Mouse (Mus musculus) C2C12 (cell line): ENCODE data around the gene Srgap1. TPM values are rescaled to one million over a fixed set of nuclear protein-coding genes. Genes with fewer than 3 reads are reported as not detected.

Experiments
- H3K27me3 ChIP-seq: one replicate; pipeline ENCODE4 v1.6.1; 2011; ENCODE audit not compliant: control insufficient read depth, insufficient read depth, insufficient read length
- H3K36me3 ChIP-seq: one replicate; pipeline ENCODE4 v1.6.1; 2011; ENCODE audit not compliant: control insufficient read depth, insufficient read depth
- H3K4me3 ChIP-seq: one replicate; pipeline ENCODE4 v1.5.1; 2011; ENCODE audit warnings: mild to moderate bottlenecking, control low read depth; ENCODE audit not compliant: poor library complexity, insufficient read depth, severe bottlenecking
- H3K79me2 ChIP-seq: one replicate; pipeline ENCODE4 v1.6.1; 2011; ENCODE audit not compliant: control insufficient read depth, insufficient read depth
- H3K79me3 ChIP-seq: one replicate; pipeline ENCODE4 v1.6.1; 2011; ENCODE audit warnings: low read depth, control low read depth
- H3ac ChIP-seq: one replicate; pipeline ENCODE3; 2011; ENCODE audit warnings: low read depth; ENCODE audit not compliant: control insufficient read depth, insufficient read length
- CEBPB ChIP-seq: IDR thresholded peaks from one replicate; pipeline ENCODE4 v1.6.1; 2011; ENCODE audit warnings: low read depth, mild to moderate bottlenecking, control low read depth, moderate library complexity
- CTCF ChIP-seq: IDR thresholded peaks from one replicate; pipeline ENCODE4 v1.5.1; 2011; ENCODE audit not compliant: control insufficient read depth, insufficient read depth, insufficient read length
- FOSL1 ChIP-seq: IDR thresholded peaks from one replicate; pipeline ENCODE4 v1.8.0; 2011; ENCODE audit warnings: mild to moderate bottlenecking, low read length; ENCODE audit not compliant: poor library complexity, insufficient read depth, severe bottlenecking
- MAX ChIP-seq: IDR thresholded peaks from one replicate; pipeline ENCODE4 v1.6.1; 2011; ENCODE audit warnings: mild to moderate bottlenecking, control low read depth
- MYOD1 ChIP-seq: IDR thresholded peaks from one replicate; pipeline ENCODE4 v1.6.1; 2011; ENCODE audit warnings: low read depth; ENCODE audit not compliant: control insufficient read depth, insufficient read length
- MYOG ChIP-seq: IDR thresholded peaks from one replicate; pipeline ENCODE4 v1.6.1; 2011; ENCODE audit not compliant: control insufficient read depth, insufficient read length; ENCODE audit errors: extremely low read depth
- USF1 ChIP-seq: IDR thresholded peaks from one replicate; pipeline ENCODE4 v1.6.1; 2011; ENCODE audit warnings: low read depth, mild to moderate bottlenecking, control low read depth, moderate library complexity
- polyA plus RNA-seq: library from polyadenylated mRNA; unstranded; fragments of >200 nt; fragmentation: generic; extraction: Trizol; gene quantifications from one replicate; pipeline ENCODE4 v1.2.1, GENCODE M21; 2012; ENCODE audit warnings: missing spikeins

Srgap1 gene
- polyA plus RNA-seq, 1 experiment = 0.06 TPM

DNA sequence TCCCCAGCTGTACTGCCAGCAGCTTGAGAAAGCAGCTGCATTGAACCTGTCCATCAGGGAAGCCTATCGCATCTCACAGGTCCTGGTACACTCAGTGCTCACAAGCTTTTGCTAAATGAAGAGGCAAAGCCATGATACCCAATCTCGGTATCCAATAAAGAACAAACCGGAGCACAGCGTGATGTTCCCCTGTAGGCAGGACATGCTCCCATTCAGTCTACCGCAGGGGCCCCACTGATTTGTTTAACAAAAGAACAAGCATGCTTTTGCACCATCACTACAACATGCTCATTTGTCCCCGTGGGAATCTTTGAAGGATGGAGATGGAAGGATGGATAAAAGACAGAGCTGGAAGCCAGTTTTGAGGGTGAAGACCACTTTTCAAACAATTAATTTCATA, 257.0 kb downstream of the Srgap1 start:
- TF ChIP-seq CEBPB (no peak), MYOG (no peak), CTCF (no peak), MYOD1 (no peak), MAX (no peak), FOSL1 (no peak), USF1 (no peak)
- Histone ChIP-seq H3K27me3 (no peaks in the 10 kb centered on the region), H3K79me3 (no peaks in the 10 kb centered on the region), H3K36me3 (no peaks in the 10 kb centered on the region), H3K4me3 (no peak overlapping the region), H3K79me2 (no peaks in the 10 kb centered on the region), H3ac (no peak overlapping the region)

DNA sequence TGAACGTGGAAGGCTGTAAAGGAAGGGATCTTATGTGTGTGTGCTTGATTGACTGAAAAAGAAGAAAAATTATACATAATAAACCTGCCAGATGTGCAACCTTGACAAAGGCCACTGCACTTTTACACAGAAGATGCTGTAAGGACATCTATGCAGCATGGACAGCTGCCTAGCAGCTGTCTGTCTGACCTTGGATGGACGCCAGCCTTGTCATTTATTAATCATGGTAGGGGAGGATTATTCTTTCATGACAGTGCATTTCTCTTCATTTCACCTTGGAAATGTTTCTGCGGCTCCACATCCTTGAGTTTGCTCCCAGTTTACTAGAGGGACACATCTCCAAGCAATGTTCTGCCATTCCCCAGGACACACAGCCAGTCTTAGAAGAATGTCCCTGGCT, 258.6 kb downstream of the Srgap1 start:
- no peaks in the 10 kb centered on the region for H3K36me3 ChIP-seq
- TF ChIP-seq MAX = no peak
- TF ChIP-seq MYOD1 = peak; percentile 23
- TF ChIP-seq CEBPB = no peak
- no peaks in the 10 kb centered on the region for H3K79me2 ChIP-seq
- H3K4me3 ChIP-seq = no peak overlapping the region
- H3ac ChIP-seq = no peak overlapping the region
- H3K27me3 ChIP-seq = no peaks in the 10 kb centered on the region
- no peaks in the 10 kb centered on the region for H3K79me3 ChIP-seq

DNA sequence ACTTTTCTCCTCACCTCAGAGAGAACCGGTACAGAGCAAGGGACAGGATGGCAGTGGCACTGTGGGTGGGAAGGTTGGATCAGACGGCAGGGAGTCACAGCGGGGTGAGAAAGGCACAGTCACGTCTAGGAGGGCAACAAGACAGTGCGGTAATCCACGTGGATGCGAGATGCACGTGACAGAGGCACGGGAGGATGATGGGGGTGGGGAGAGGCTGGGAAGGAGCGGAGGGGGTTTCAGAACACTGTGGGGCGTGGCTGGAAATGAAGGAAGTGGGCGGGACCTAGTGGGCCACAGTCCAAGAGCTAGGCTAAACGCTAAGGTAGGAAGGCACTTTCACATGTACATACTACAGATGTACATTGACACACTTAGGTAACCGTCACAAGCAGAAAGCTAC, 266.0 kb downstream of the Srgap1 start:
- Histone ChIP-seq H3K36me3 (no peaks in the 10 kb centered on the region), H3K79me2 (no peaks in the 10 kb centered on the region), H3K27me3 (no peaks in the 10 kb centered on the region), H3ac (no peak overlapping the region), H3K79me3 (no peaks in the 10 kb centered on the region), H3K4me3 (no peak overlapping the region)
- no peak for TF ChIP-seq FOSL1
- TF ChIP-seq USF1 = no peak
- TF ChIP-seq MYOG = no peak
- no peak for TF ChIP-seq CTCF
- no peak for TF ChIP-seq MYOD1
- no peak for TF ChIP-seq CEBPB
- no peak for TF ChIP-seq MAX

DNA sequence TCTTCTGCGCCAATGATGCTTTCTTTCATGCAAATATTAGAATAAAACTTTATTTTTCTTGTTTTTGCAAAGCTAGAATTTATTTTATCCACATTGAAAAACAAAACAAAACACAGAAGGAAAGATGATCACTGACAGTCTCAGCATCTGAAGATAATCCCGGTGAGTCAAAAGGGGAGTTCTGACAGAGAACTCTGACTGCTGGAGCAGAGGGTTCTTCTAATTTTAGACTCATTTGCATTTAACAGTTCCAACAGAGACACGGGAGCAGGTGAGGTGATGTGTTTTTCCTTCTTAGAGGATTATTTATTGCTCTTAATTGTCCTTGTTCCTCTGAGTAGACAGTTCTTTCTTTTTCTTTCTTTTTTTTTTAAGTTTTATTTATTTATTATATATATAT, 271.1 kb downstream of the Srgap1 start:
- H3K36me3 ChIP-seq = no peaks in the 10 kb centered on the region
- no peak for TF ChIP-seq USF1
- no peak for TF ChIP-seq CTCF
- no peak overlapping the region for H3K4me3 ChIP-seq
- no peak overlapping the region for H3ac ChIP-seq
- H3K27me3 ChIP-seq = no peaks in the 10 kb centered on the region
- H3K79me2 ChIP-seq = no peaks in the 10 kb centered on the region
- no peaks in the 10 kb centered on the region for H3K79me3 ChIP-seq

DNA sequence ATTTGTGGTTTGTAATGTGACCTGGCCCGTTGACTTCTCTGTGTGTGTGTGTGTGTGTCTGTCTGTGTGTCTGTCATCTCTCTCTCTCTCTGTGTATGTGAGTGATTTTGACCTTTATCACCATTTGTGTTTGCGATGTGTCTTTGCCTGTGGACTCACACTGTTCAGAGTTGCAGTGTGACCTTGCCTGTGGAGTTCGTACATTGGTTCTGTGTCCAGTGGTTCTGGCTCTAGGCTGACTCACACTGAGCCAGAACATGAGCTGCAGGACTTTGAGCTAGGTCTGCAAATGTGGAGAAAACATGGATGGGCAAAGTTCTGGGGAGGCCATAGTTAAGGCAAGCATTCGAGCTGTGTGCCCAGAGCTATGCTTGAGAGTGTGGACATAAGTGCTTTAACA, 273.3 kb downstream of the Srgap1 start:
- H3K36me3 ChIP-seq = no peaks in the 10 kb centered on the region
- H3K79me2 ChIP-seq = no peaks in the 10 kb centered on the region
- no peak overlapping the region for H3K4me3 ChIP-seq
- H3ac ChIP-seq = no peak overlapping the region
- TF ChIP-seq FOSL1 (no peak), MYOD1 (no peak), USF1 (no peak), MYOG (no peak), MAX (no peak), CTCF (no peak), CEBPB (no peak)
- H3K27me3 ChIP-seq = no peaks in the 10 kb centered on the region
- no peaks in the 10 kb centered on the region for H3K79me3 ChIP-seq

DNA sequence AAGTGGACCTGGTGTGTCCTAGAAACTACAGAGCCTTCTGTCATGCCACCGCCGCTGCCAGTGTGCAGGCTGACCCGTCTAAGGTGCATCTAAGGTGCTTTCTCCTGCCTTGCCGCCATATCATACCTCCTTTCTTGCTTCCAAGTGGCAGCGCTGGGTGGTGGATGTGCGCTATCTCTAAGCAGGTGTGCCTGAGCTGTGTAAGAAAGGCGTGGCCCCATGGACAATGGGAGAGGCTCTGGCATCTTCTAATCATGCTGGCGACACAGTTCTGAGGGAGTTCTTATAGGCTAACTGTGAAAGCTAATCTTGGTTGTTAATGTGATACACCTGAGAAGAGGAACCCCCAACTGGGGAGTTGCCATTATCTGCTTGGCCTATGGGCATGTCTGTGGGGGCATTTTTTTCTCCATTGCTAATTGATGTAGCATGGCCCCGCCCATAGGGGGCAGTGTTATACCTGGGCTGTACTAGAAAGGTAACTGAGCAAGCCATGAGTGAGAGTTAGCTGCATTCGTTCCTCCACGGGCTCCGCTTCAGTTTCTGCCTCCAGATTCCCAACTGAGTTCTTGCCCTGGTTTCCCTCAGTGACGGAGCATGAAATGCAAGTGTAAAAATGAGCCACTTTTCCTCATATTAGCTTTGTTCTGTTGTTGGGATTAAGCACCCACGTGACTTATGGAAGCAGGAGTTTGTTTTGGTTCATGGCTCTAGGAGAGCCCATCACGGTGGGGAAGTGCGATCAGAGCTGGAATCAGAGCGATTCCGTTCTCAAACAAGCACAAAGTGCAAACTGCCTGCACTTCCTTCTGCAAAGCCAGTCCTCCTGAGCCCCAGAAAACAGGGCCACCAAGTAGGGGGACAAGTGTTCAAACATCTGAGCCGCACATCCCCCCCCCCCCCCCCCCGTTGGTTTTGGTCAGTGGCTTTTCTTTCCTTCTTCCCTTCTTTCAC, 276.2 kb downstream of the Srgap1 start:
- Histone ChIP-seq H3ac (no peak overlapping the region), H3K79me2 (no peaks in the 10 kb centered on the region), H3K4me3 (no peak overlapping the region), H3K36me3 (no peaks in the 10 kb centered on the region), H3K79me3 (no peaks in the 10 kb centered on the region), H3K27me3 (no peaks in the 10 kb centered on the region)
- TF ChIP-seq CEBPB (no peak), FOSL1 (no peak), MAX (no peak)
